Mouse (Mus musculus) retina, adult 2 months (tissue): Measurements from ENCODE around the gene Ssh2.
A peak's percentile ranks its signal among the peaks of the same experiment; 100 is the strongest.
"Not testable (repeated sequence)": the region's sequence is repeated elsewhere in the genome, so short reads cannot be mapped to it uniquely, and the experiment has no call there.

Experiments
- DNase-seq: peaks from one replicate; pipeline ENCODE4 v3.0.0-alpha.2; 2012; ENCODE audit warnings: low read depth, low spot score

Gene Ssh2

GRCm38 (mm10) chr11:77230765-77231164 is 14.7 kb downstream of the Ssh2 start:
- no peak for DNase-seq

- DNase-seq: no peak
These were observed 15.4 kb downstream of the Ssh2 start for GRCm38 (mm10) chr11:77231514-77231913.

- no peak for DNase-seq
These were observed 19.2 kb downstream of the Ssh2 start for GRCm38 (mm10) chr11:77235267-77235666.

DNA sequence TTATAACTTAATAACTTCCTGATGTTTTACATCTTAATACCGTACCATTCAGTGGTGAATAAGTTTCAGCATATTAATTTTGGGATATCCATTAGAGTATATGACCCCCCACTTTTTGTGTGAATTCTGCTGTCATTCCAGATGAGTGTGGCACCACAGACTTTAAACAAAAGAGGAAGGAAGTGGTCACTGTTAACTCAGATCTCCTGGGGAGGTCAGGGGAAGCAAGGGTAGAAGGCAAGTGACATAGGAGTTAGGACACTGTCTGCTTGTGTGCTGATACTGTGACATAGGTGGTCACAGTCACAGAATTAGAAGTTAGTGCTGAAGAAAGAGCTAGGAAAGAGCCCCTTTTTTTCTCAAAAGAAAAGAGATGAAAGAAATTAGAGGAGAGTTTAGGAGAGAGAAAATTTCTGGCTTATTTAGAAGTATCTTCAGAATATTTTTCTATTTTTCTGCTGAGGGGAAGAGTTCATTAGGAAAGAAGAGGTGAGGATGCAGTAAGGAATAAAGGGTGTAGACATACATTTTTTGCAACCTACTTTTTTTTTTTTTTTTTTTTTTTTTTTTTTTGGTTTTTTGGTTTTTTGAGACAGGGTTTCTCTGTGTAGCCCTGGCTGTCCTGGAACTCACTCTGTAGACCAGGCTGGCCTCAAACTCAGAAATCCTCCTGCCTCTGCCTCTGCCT is 23.7 kb downstream of the Ssh2 start:
- no peak for DNase-seq

GRCm38 (mm10) chr11:77240466-77241246 is 24.6 kb downstream of the Ssh2 start:
- DNase-seq: no peak

GRCm38 (mm10) chr11:77242912-77243311 is 26.8 kb downstream of the Ssh2 start:
- DNase-seq: no peak

DNA sequence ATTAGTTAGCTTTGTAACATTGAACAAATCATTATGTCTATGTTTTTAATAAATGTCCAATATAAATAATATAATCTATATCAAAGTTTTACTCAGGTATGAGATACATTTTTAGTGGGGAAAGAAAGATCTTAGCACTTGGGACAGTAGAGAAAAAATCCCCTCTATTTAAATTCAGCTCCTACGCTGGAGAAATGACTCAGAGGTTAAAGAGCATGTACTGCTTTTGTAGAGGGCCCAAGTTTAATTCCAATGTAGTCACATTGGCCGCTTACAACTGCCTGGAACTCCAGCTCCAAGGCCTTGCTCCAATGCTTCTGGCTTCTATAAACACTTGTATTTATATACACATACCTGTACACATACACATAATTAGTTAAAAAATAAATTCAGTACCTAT is 36.7 kb downstream of the Ssh2 start:
- DNase-seq: no peak

- no peak for DNase-seq
These were observed 43.4 kb downstream of the Ssh2 start for GRCm38 (mm10) chr11:77259441-77259840.

DNA sequence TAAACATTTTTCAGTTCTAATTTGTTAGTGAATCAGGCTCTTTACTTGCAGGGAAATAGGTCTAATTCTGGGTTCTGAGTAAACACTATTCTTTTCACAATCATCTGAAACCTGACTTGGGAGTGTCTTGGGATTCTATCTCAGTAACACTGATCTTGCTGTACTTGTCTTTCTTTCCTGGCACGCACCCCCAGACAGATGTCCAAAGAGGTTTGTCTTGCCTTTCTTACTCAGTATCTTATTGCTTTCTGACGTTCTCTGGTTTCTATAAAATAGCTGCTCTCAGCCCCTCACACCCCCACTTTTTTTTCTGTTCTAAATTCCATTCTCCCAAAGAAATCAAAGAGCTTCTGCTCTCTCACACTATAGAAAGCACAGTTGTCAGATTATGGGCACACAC is 51.3 kb downstream of the Ssh2 start:
- no peak for DNase-seq

DNA sequence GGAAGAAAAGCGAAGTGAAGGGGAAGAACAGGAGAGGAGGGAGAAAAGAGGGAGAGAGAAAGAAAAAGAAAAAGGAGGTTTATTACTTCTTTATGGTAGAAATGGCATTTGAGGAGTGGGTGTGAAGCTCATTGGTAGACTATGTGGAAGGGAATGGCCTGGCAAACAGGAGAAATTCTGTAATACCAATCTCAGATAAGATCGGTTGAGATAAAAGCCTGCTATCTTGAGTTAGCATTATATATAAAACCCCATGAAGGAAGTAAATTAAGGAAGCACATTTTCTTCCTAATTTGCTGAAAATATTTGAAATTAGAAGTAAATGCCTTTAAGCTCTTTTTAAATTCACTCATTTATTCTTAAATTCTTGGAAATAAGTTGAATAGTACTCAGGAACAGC is 59.9 kb downstream of the Ssh2 start:
- DNase-seq: no peak

GRCm38 (mm10) chr11:77278538-77278937 is 62.5 kb downstream of the Ssh2 start:
- DNase-seq: not testable (repeated sequence)

DNA sequence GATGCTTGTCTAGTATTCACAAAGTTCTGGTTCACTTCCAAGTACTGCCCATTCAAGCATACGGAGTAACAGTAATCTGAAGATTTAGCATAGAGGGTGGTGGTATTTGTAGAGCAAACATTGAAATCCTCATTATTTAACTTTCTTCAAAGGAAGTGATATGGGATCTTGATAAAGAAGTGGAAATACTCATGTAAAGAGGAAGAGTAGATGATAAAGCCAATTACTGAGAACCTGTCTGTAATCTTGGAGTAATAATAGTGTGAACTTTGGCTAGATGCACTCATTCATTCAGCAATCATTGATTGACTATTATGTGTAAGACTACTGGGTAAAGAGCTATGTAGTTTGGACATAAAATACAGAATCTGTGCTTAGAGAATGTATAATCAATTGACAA is 64.1 kb downstream of the Ssh2 start:
- DNase-seq: no peak

DNA sequence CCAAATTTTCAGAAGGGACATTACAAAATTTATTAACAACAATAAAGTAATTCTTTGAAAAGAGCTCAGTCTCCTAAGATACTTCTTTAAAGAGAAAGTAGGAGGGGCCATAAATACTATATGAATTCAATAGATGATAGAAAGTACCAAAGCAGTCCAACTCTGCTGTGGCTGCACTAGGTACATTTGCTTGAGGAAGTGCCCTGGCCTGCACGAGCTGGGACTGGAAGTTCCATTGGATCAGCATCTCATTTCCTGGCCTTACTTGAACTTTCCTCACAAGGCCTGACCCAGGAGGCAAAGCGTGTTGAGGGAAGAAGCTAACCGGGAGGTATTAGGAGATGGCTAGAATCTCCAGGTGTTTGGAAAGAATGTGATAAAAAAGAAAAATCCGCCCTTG is 75.4 kb downstream of the Ssh2 start:
- DNase-seq: no peak

GRCm38 (mm10) chr11:77293673-77294072 is 77.6 kb downstream of the Ssh2 start:
- DNase-seq: not testable (repeated sequence)

DNA sequence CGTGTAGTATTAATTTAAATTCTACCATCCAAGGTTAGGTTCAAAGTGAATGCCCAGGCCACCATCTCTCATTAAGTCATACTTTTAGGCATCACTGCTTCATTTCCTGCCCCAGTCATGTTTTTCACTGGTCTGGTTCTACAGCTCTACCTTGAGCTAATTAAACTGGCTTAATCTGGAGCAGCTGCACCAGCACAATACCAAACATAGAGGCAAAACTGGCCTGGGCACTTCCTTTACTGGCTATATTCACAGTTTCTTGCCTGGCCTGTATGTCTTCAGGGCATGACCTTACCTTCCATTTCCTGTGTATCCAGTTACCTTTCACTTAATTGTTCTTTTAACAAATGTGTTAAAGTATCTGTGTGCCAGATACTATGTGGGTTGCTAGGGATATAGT is 81.2 kb downstream of the Ssh2 start:
- DNase-seq: no peak

DNA sequence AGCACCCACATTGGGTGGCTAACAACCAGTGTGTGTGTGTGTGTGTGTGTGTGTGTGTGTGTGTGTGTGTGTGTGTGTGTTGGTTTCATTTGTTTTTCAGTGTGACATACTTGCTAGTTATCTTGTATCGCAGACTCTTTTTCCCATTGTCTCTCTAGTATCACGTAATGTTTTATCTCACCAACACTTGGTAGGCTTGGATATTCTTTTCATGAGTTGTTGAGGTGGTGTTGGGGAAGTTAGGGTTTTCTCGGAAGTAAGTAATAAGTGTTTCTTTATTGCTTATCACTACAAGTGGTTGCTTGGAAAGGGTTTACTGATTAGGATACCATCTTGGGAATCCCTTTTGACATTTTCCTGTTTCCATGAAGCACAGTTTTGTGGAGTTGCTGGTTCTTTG is 91.1 kb downstream of the Ssh2 start:
- DNase-seq: no peak

DNA sequence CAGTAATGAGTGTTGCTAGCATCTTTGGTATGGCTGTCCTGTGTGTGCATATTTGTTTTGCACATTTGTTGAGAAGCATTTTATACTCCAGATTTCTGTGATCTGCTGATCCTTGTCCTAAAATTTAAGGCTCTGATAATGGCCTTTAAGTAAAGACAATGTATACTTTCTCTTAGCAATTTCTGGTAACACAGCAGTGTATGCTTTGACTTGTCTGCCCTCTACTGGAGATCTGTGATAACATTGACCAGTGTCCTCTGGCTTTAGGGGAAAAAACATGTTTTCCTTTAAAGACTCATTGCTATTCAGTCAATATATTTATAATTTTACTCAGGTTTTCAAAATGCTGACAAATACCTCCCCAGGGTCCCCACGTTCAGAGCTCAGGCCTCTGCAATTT is 92.4 kb downstream of the Ssh2 start:
- DNase-seq: peak; percentile 45

GRCm38 (mm10) chr11:77317721-77318477 is 101.8 kb downstream of the Ssh2 start:
- DNase-seq: no peak

GRCm38 (mm10) chr11:77318478-77319118 is 102.5 kb downstream of the Ssh2 start:
- no peak for DNase-seq

DNA sequence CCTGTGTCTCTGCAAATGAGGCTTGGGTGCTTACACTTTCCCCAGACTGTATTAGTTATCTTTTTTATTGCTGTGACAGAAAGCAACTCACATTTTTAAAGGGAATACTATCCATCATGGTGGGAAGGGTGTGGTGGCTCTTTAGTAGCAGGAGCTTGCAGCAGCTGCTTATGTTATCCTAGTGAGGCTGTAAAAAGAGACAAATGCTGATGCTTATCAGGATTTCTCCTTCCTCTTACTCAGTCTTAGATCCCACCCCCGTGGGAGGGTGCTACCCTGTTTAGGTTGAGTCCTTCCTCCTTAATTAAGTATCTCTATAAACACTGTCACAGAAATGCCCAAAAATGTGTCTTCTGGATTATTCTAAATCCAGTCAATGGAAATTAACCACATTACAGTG is 105.1 kb downstream of the Ssh2 start:
- no peak for DNase-seq

DNA sequence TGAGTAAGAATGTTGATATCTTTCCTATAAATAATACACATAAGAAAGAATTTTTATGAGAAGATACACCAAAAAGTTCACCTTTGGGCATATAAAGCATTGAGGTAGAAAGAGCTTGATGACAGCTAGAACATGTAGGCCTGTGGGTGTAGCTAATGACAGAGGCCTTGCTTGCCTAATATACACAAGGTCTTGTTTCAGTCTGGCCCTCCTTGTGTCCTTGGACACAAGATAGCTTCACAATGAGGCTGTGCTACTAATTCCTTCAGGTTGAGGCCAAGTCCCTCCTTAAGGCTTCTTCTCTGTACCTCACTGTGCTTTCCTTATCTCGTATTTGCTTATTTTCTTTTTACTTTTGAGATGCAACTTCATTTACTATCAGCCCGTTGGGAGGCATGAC is 114.4 kb downstream of the Ssh2 start:
- DNase-seq: no peak

DNA sequence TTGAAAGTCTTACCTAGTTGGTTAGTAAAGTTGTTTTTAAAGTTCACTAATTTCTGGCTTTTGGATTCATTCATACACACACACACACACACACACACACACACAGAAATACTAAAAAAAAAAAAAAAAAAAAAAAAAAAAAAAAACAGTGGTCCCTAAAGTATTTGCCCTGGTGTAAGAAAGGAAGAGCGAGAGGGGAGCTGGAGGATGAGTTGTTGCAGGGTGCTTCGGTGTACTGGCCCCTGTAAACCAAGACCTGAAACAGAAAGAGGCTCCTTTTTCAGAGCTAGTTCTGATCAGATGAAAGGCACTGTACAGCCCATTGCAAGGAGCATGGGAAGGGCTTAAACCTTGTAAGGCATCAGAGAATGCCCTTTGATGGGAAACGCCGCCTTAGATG is 131.2 kb downstream of the Ssh2 start:
- no peak for DNase-seq
